Mouse (Mus musculus) liver, postnatal 0 days (tissue): ENCODE results near the gene Unc45a. TPM values are rescaled to one million over a fixed set of nuclear protein-coding genes. Genes with fewer than 3 reads are reported as not detected.

Source experiments
- ATAC-seq: fragments of 200-750 bp; cut with Nextera tagmentation; 2 replicates; pipeline ENCODE4 v1.8.0; 2017; ENCODE audit warnings: mild to moderate bottlenecking, moderate library complexity
- DNase-seq: peaks from one replicate; pipeline ENCODE4 v3.0.0-alpha.2; 2016
- H3K27ac ChIP-seq: fragments of 300-500 bp; sonication (generic); 2 replicates; pipeline ENCODE4 v1.5.1; 2014; ENCODE audit warnings: antibody characterized with exemption, moderate library complexity, mild to moderate bottlenecking, low read depth
- H3K27me3 ChIP-seq: fragments of 300-500 bp; sonication (generic); 2 replicates; pipeline ENCODE4 v1.6.1; 2014; ENCODE audit warnings: low read length, control low read depth, mixed read lengths; ENCODE audit not compliant: insufficient read depth
- H3K36me3 ChIP-seq: fragments of 300-500 bp; sonication (generic); replicated peaks from 2 replicates; pipeline ENCODE4 v1.6.1; 2014; ENCODE audit warnings: mild to moderate bottlenecking, control low read depth, low read length, moderate library complexity, mixed read lengths; ENCODE audit not compliant: insufficient read depth
- H3K4me1 ChIP-seq: fragments of 300-500 bp; sonication (generic); 2 replicates; pipeline ENCODE4 v1.6.1; 2014; ENCODE audit warnings: antibody characterized with exemption, mild to moderate bottlenecking, control low read depth; ENCODE audit not compliant: insufficient read depth
- H3K4me2 ChIP-seq: fragments of 300-500 bp; sonication (generic); 2 replicates; pipeline ENCODE4 v1.6.1; 2014; ENCODE audit warnings: low read depth, mild to moderate bottlenecking, low read length, moderate library complexity, mixed read lengths
- H3K4me3 ChIP-seq: fragments of 300-500 bp; sonication (generic); 2 replicates; pipeline ENCODE4 v1.5.1; 2014; ENCODE audit warnings: low read depth, low read length
- H3K9ac ChIP-seq: fragments of 300-500 bp; sonication (generic); replicated peaks from 2 replicates; pipeline ENCODE4 v1.6.1; 2014; ENCODE audit warnings: mild to moderate bottlenecking, moderate library complexity
- H3K9me3 ChIP-seq: fragments of 300-500 bp; sonication (generic); 2 replicates; pipeline ENCODE4 v1.6.1; 2016; ENCODE audit warnings: mild to moderate bottlenecking, control low read depth, low read length, mixed read lengths
- CTCF ChIP-seq: sonication (generic); IDR thresholded peaks from 2 replicates; pipeline ENCODE4 v1.5.1; 2016; ENCODE audit warnings: antibody characterized with exemption, low read depth
- EP300 ChIP-seq: IDR thresholded peaks from 2 replicates; pipeline ENCODE4 v1.6.1; 2016; ENCODE audit warnings: antibody characterized with exemption, low read depth, mild to moderate bottlenecking
- WGBS: fragments of 180-500 bp; shearing (Covaris S2); extraction: QIAGEN DNeasy Blood & Tissue Kit; methylation state at CpG from one replicate; pipeline ENCODE4 v1.1.7; 2014; ENCODE audit not compliant: insufficient replicate concordance; 5-methylcytosine and 5-hydroxymethylcytosine counted together
- polyA plus RNA-seq: library from polyadenylated mRNA; unstranded; fragments of >200 nt; fragmentation: Nextera tagmentation; extraction: Ambion mirVana; gene quantifications from 2 replicates; pipeline ENCODE4 v1.2.1, GENCODE M21; 2015

Unc45a gene
- polyA plus RNA-seq, 1 experiment from 2014 or later = 7.2 TPM

- H3K9ac ChIP-seq = no peak overlapping the region
- H3K4me1 ChIP-seq = 0 out of 2 replicates have a peak, but pooled peaks cover 8% of the 10 kb centered on the region
- peaks cover 57% of the 10 kb centered on the region for H3K36me3 ChIP-seq
- no peak for DNase-seq
- H3K27me3 ChIP-seq = no peaks in the 10 kb centered on the region
- no peak overlapping the region for H3K27ac ChIP-seq
- H3K9me3 ChIP-seq = no peaks in the 10 kb centered on the region
- no peak for ATAC-seq
- H3K4me3 ChIP-seq = no peak overlapping the region
- 79% methylated on average over 3 of the region's 3 CpGs for WGBS
- no peak overlapping the region; the same call in 1 of the 2 replicates for H3K4me2 ChIP-seq
- TF ChIP-seq EP300 = no peak
- TF ChIP-seq CTCF = no peak
Measured at GRCm38 (mm10) chr7:80299568-80299967, 41.2 kb downstream of the Unc45a start.

GRCm38 (mm10) chr7:80298754-80299153, 42.1 kb downstream of the Unc45a start:
- Histone ChIP-seq H3K4me1 (peaks cover 10% of the 10 kb centered on the region; the same call in 1 of the 2 replicates), H3K4me3 (no peak overlapping the region), H3K27me3 (no peaks in the 10 kb centered on the region), H3K9me3 (no peaks in the 10 kb centered on the region), H3K4me2 (no peak overlapping the region), H3K36me3 (peaks cover 50% of the 10 kb centered on the region), H3K9ac (no peak overlapping the region), H3K27ac (no peak overlapping the region)
- DNase-seq (no peak), ATAC-seq (no peak)
- TF ChIP-seq EP300 = no peak
- no peak for TF ChIP-seq CTCF
- WGBS = 97% methylated on average over 4 of the region's 4 CpGs

- Histone ChIP-seq H3K27me3 (no peaks in the 10 kb centered on the region), H3K9ac (peak overlapping the region; percentile 18; the same call in 1 of the 2 replicates), H3K4me3 (0 out of 2 replicates have a peak overlapping the region, but pooled peaks have one; percentile 85), H3K36me3 (peaks cover 37% of the 10 kb centered on the region), H3K9me3 (no peaks in the 10 kb centered on the region), H3K4me2 (peak overlapping the region; percentile 85), H3K4me1 (peaks cover 13% of the 10 kb centered on the region; the same call in 1 of the 2 replicates), H3K27ac (no peak overlapping the region)
- ATAC-seq (no peak), DNase-seq (no peak)
- TF ChIP-seq EP300 = no peak
- TF ChIP-seq CTCF = no peak
- whole genome bisulfite sequencing = 83% methylated on average over 3 of the region's 3 CpGs
Measured at GRCm38 (mm10) chr7:80297041-80297440, 43.8 kb downstream of the Unc45a start.

- WGBS = 87% methylated on average over 6 of the region's 6 CpGs
- Histone ChIP-seq H3K36me3 (peaks cover 33% of the 10 kb centered on the region), H3K4me2 (peak overlapping the region; percentile 85), H3K9me3 (no peaks in the 10 kb centered on the region), H3K9ac (peak overlapping the region; percentile 18; the same call in 1 of the 2 replicates), H3K4me3 (peak overlapping the region; percentile 85; the same call in 1 of the 2 replicates), H3K27me3 (no peaks in the 10 kb centered on the region), H3K27ac (no peak overlapping the region), H3K4me1 (peaks cover 13% of the 10 kb centered on the region; the same call in 1 of the 2 replicates)
- DNase-seq (no peak), ATAC-seq (no peak)
- TF ChIP-seq EP300 (no peak), CTCF (no peak)
Measured at GRCm38 (mm10) chr7:80296462-80296861, 44.3 kb downstream of the Unc45a start.

- peak overlapping the region; percentile 96 for H3K9ac ChIP-seq
- H3K36me3 ChIP-seq = peaks cover 25% of the 10 kb centered on the region
- DNase-seq (no peak), ATAC-seq (peak; percentile 44)
- H3K4me2 ChIP-seq = peak overlapping the region; percentile 85
- no peak for TF ChIP-seq CTCF
- no peak for TF ChIP-seq EP300
- H3K9me3 ChIP-seq = no peaks in the 10 kb centered on the region
- peaks cover 13% of the 10 kb centered on the region; the same call in 1 of the 2 replicates for H3K4me1 ChIP-seq
- 9% methylated on average over 37 of the region's 37 CpGs for WGBS
- H3K4me3 ChIP-seq = peak overlapping the region; percentile 85
- peak overlapping the region; percentile 73 for H3K27ac ChIP-seq
- no peaks in the 10 kb centered on the region for H3K27me3 ChIP-seq
Measured at GRCm38 (mm10) chr7:80294764-80295648, 45.8 kb downstream of the Unc45a start.

- H3K4me3 ChIP-seq = peak within 1 kb of the TSS; percentile 85
- no peaks in the 10 kb centered on the region for H3K9me3 ChIP-seq
- peaks cover 13% of the 10 kb centered on the region; the same call in 1 of the 2 replicates for H3K4me1 ChIP-seq
- under 1% methylated on average over 52 of the region's 52 CpGs for WGBS
- H3K27ac ChIP-seq = peak within 1 kb of the TSS; percentile 85
- ATAC-seq = peak; percentile 99
- TF ChIP-seq EP300 = no peak
- TF ChIP-seq CTCF = no peak; the same call in 1 of the 2 replicates
- H3K4me2 ChIP-seq = peak within 1 kb of the TSS; percentile 85
- H3K27me3 ChIP-seq = no peaks in the 10 kb centered on the region
- peaks cover 20% of the 10 kb centered on the region for H3K36me3 ChIP-seq
- H3K9ac ChIP-seq = peak within 1 kb of the TSS; percentile 96
- DNase-seq = peak; percentile 100
Measured at GRCm38 (mm10) chr7:80294062-80294763, 46.6 kb downstream of the Unc45a start, which contains the start of gene Prc1. Prc1 (plus strand) TSS chr7:80294450.
